Mouse (Mus musculus) liver, embryonic 16.5 days (tissue): Measurements from ENCODE around the gene Gm36176. TPM values are rescaled to one million over a fixed set of nuclear protein-coding genes. Genes with fewer than 3 reads are reported as not detected.
A peak's percentile ranks its signal among the peaks of the same experiment; 100 is the strongest.

Experiments used
- ATAC-seq: fragments of 200-750 bp; cut with Nextera tagmentation; 2 replicates; pipeline ENCODE4 v1.8.0; 2017; ENCODE audit warnings: low read depth, mild to moderate bottlenecking, moderate number of reproducible peaks, moderate library complexity
- H3K27ac ChIP-seq: fragments of 300-500 bp; sonication (generic); 2 replicates; pipeline ENCODE4 v1.5.1; 2014; ENCODE audit warnings: mild to moderate bottlenecking, low read length
- H3K27me3 ChIP-seq: fragments of 300-500 bp; sonication (generic); 2 replicates; pipeline ENCODE4 v1.6.1; 2014; ENCODE audit warnings: low read depth, low read length, mixed read lengths; ENCODE audit not compliant: control insufficient read depth, insufficient read depth
- H3K36me3 ChIP-seq: fragments of 300-500 bp; sonication (generic); 2 replicates; pipeline ENCODE4 v1.6.1; 2014; ENCODE audit warnings: mild to moderate bottlenecking; ENCODE audit not compliant: control insufficient read depth, insufficient read depth
- H3K4me1 ChIP-seq: fragments of 300-500 bp; sonication (generic); 2 replicates; pipeline ENCODE4 v1.6.1; 2014; ENCODE audit warnings: low read depth, low read length, mixed read lengths; ENCODE audit not compliant: control insufficient read depth
- H3K4me2 ChIP-seq: fragments of 300-500 bp; sonication (generic); 2 replicates; pipeline ENCODE4 v1.6.1; 2014; ENCODE audit warnings: low read depth, low read length, mixed read lengths
- H3K4me3 ChIP-seq: fragments of 300-500 bp; sonication (generic); 2 replicates; pipeline ENCODE4 v1.5.1; 2014; ENCODE audit warnings: low read depth, mild to moderate bottlenecking, low read length
- H3K9ac ChIP-seq: fragments of 300-500 bp; sonication (generic); 2 replicates; pipeline ENCODE4 v1.6.1; 2014; ENCODE audit warnings: low read depth, low read length
- H3K9me3 ChIP-seq: fragments of 300-500 bp; sonication (generic); replicated peaks from 2 replicates; pipeline ENCODE4 v1.6.1; 2016; ENCODE audit warnings: low read length; ENCODE audit not compliant: control insufficient read depth
- WGBS: fragments of 180-500 bp; shearing (Covaris S2); extraction: QIAGEN DNeasy Blood & Tissue Kit; methylation state at CpG from one replicate; pipeline ENCODE4 v1.1.7; 2014; ENCODE audit not compliant: insufficient replicate concordance; 5-methylcytosine and 5-hydroxymethylcytosine counted together
- polyA plus RNA-seq: library from polyadenylated mRNA; unstranded; fragments of >200 nt; fragmentation: Nextera tagmentation; extraction: Ambion mirVana; gene quantifications from 2 replicates; pipeline ENCODE4 v1.2.1, GENCODE M21; 2015

Gene Gm36176
- polyA plus RNA-seq, 1 experiment from 2014 or later: not detected

DNA sequence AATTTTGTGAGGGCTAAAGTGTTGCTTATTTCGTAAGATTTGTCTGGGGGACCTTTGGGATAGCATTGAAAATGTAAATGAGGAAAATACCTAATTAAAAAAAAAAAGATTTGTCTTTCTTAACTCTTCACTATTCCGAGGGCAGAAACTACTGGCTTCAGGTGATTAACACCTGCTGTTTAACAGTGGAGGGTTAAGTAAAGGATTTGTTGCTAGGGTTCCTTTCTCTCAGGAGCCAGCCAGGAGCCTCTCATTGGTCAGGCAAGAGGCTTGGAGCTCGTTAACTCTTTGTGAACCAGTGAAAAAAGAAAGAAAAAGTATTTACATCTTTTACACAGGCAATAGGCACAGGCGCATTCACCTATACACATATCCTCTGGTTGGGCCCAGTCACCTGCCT, 27.4 kb upstream of the Gm36176 start:
- Histone ChIP-seq H3K27ac (no peak overlapping the region), H3K4me3 (no peak overlapping the region), H3K36me3 (no peaks in the 10 kb centered on the region), H3K9ac (no peak overlapping the region), H3K4me2 (no peak overlapping the region), H3K4me1 (no peaks in the 10 kb centered on the region), H3K9me3 (no peaks in the 10 kb centered on the region), H3K27me3 (no peaks in the 10 kb centered on the region)
- WGBS: 46% methylated on average over 4 of the region's 4 CpGs
- ATAC-seq: no peak

DNA sequence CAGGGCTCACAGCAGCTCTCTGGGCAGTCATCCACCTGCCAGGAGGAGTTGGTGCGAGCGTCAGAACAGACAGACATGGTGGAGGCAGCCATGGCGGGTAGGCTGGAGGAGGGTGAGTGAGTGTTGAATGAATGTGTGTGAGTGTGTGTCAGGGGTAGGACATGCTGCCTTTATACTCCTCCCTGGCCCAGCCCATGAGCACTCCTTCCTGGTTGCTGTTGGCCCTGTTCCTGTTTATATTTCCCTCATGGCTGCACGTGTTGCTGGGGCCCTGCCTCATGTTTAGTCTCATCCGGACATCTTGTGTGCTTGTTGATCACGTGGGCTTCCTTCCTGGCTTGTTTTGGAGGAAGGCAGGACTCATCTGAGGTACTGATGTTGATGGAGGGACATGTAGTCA, 19.7 kb upstream of the Gm36176 start, which contains the start of gene Krtap10-4:
Gene Krtap10-4 (minus strand): TSS at position 145 of the 400 bp plus-strand sequence.
- no peak for ATAC-seq
- no peak within 1 kb of the TSS for H3K4me2 ChIP-seq
- no peak within 1 kb of the TSS for H3K9ac ChIP-seq
- H3K36me3 ChIP-seq: no peaks in the 10 kb centered on the region
- no peaks in the 10 kb centered on the region for H3K27me3 ChIP-seq
- H3K4me3 ChIP-seq: no peak within 1 kb of the TSS
- no peak within 1 kb of the TSS for H3K27ac ChIP-seq
- H3K9me3 ChIP-seq: no peaks in the 10 kb centered on the region
- 41% methylated on average over 6 of the region's 6 CpGs for WGBS
- H3K4me1 ChIP-seq: no peaks in the 10 kb centered on the region

DNA sequence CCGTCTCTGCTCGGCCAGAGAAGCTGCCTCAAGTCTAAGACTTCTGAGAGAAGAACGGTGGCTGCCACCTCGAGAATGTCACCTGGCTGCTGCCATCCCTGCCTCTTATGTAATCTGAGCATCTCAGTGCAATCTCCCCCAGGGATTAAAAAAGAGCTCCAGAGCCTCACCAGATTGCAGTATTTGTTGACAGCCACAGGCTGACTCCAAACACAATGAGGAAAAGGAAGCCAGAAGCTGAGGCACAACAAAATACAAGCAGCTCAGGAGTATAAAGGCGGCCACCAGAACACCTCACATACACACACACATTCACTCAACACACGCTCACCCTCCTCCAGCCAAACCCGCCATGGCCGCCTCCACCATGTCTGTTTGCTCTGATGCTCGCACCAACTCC, 11.0 kb upstream of the Gm36176 start, which contains the start of gene Krtap10-10:
Gene Krtap10-10 (plus strand): TSS at position 301 of the 400 bp plus-strand sequence.
- H3K9ac ChIP-seq: no peak within 1 kb of the TSS
- no peaks in the 10 kb centered on the region for H3K4me1 ChIP-seq
- no peak within 1 kb of the TSS for H3K4me2 ChIP-seq
- H3K4me3 ChIP-seq: no peak within 1 kb of the TSS
- 48% methylated on average over 9 of the region's 9 CpGs for WGBS
- H3K27me3 ChIP-seq: no peaks in the 10 kb centered on the region
- no peak for ATAC-seq
- H3K27ac ChIP-seq: no peak within 1 kb of the TSS
- no peaks in the 10 kb centered on the region for H3K9me3 ChIP-seq
- no peaks in the 10 kb centered on the region for H3K36me3 ChIP-seq

DNA sequence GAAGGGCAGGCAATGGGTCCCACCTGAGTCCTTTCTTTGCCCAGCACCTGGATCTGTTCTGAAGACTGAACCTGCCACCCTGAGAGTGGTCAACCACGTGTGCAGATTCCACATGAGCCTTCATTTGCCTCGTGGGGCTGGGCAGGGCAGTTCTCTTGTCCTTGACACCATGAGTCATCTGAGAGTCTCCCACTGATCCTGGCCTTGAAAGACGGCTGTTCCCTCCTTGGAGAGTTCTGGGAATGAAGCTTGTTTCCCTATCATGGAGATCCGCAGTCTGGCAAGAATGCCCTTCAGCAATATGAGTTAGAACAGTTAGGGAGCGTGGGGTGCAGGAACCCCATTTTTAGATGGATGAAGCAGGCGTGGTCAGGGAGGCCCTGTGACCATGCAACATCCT, 7.6 kb upstream of the Gm36176 start:
- H3K9ac ChIP-seq: no peak overlapping the region
- H3K4me1 ChIP-seq: no peaks in the 10 kb centered on the region
- ATAC-seq: no peak
- H3K27ac ChIP-seq: no peak overlapping the region
- no peaks in the 10 kb centered on the region for H3K9me3 ChIP-seq
- 53% methylated on average over 6 of the region's 6 CpGs for WGBS
- no peak overlapping the region for H3K4me3 ChIP-seq
- H3K27me3 ChIP-seq: no peaks in the 10 kb centered on the region
- no peaks in the 10 kb centered on the region for H3K36me3 ChIP-seq
- no peak overlapping the region for H3K4me2 ChIP-seq

DNA sequence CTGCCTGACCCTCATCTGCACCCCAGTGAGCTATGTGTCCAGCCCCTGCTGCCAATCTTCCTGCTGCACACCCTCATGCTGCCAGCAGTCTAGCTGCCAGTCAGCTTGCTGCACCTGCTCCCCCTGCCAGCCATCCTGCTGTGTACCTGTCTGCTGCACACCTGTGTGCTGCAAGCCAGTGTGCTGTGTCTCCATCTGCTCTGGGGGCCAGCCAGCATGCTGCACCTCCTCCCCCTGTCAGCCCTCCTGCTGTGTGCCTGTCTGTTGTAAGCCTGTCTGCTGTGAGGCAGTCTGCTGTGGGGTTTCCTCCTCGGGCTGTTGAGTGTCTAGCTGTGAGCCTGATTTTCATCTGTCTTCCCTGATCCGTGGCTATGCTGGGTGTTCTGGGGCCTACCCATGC, 358 bp downstream of the Gm36176 start:
- no peaks in the 10 kb centered on the region for H3K36me3 ChIP-seq
- H3K27me3 ChIP-seq: no peaks in the 10 kb centered on the region
- no peaks in the 10 kb centered on the region for H3K4me1 ChIP-seq
- no peaks in the 10 kb centered on the region for H3K9me3 ChIP-seq
- no peak overlapping the region for H3K9ac ChIP-seq
- no peak for ATAC-seq
- no peak overlapping the region for H3K27ac ChIP-seq
- H3K4me2 ChIP-seq: no peak overlapping the region
- WGBS: 19% methylated on average over 2 of the region's 2 CpGs
- H3K4me3 ChIP-seq: no peak overlapping the region

DNA sequence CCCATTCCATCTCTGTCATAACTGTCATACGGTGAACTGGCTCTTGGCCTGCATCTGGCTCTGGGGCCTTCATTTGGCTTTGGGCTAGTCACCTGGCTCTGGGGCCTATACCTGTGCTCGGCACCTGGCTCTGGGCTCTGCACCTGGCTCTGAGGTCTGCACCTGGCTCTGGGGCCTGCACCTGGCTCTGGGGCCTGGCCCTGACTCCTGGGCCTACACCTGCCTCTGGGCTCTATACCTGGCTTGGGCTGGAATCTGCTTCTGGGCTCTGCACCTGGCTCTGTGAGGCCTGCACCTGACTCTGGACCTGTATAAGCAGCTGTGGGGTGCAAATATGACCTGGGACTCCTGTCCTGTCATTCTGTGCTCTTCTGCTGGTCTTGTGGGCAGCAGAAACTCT, 935 bp downstream of the Gm36176 start:
- no peaks in the 10 kb centered on the region for H3K4me1 ChIP-seq
- no peak overlapping the region for H3K9ac ChIP-seq
- no peak overlapping the region for H3K4me2 ChIP-seq
- no peak for ATAC-seq
- H3K27me3 ChIP-seq: no peaks in the 10 kb centered on the region
- no peaks in the 10 kb centered on the region for H3K9me3 ChIP-seq
- no peaks in the 10 kb centered on the region for H3K36me3 ChIP-seq
- no peak overlapping the region for H3K27ac ChIP-seq
- WGBS: 60% methylated on average over 2 of the region's 2 CpGs
- H3K4me3 ChIP-seq: no peak overlapping the region

DNA sequence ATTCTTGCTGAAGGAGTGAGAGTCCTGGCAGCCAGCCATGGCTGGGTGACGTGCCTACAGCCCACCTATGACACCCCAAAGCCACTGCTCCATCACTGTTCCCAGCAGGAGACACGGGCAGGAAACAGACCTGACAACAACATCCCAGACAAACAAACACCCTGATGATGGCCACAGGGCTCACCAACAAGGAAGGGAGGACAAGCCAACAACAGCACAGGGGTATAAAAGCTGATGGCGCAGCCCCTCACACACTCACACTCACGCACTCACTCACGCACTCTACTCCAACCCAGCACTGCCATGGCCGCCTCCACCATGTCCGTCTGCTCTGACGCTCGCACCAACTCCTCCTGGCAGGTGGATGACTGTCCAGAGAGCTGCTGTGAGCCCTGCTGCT, 6.0 kb downstream of the Gm36176 start, which contains the start of gene Gm10318:
Gene Gm10318 (plus strand): TSS at position 301 of the 400 bp plus-strand sequence.
- no peaks in the 10 kb centered on the region for H3K27me3 ChIP-seq
- ATAC-seq: no peak
- H3K9ac ChIP-seq: no peak within 1 kb of the TSS
- H3K9me3 ChIP-seq: no peaks in the 10 kb centered on the region
- H3K36me3 ChIP-seq: no peaks in the 10 kb centered on the region
- no peak within 1 kb of the TSS for H3K4me2 ChIP-seq
- no peak within 1 kb of the TSS for H3K27ac ChIP-seq
- no peaks in the 10 kb centered on the region for H3K4me1 ChIP-seq
- no peak within 1 kb of the TSS for H3K4me3 ChIP-seq
- whole genome bisulfite sequencing: 54% methylated on average over 9 of the region's 9 CpGs

DNA sequence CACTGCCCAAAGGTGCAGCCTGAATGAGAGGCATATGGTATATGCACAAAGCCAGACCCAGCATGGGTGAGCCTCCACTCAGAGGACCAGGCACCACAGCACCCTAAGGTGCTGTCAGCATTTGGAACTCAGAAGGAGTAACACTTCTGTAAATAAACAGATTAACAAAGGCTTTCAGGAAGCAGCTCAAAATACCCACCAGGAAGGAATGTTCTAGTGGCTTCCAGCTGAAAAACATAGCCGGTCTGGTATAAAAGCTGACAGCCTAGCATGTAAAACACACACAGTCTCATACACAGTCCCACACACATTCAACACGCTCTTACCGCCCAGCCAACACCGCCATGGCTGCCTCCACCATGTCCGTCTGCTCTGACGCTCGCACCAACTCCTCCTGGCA, 15.1 kb downstream of the Gm36176 start, which contains the start of gene Gm3285:
Gene Gm3285 (plus strand): TSS at position 301 of the 400 bp plus-strand sequence.
- H3K9me3 ChIP-seq: no peaks in the 10 kb centered on the region
- H3K9ac ChIP-seq: no peak within 1 kb of the TSS
- H3K4me3 ChIP-seq: no peak within 1 kb of the TSS
- no peaks in the 10 kb centered on the region for H3K4me1 ChIP-seq
- no peak for ATAC-seq
- no peak within 1 kb of the TSS for H3K4me2 ChIP-seq
- H3K36me3 ChIP-seq: no peaks in the 10 kb centered on the region
- no peaks in the 10 kb centered on the region for H3K27me3 ChIP-seq
- 42% methylated on average over 7 of the region's 7 CpGs for WGBS
- H3K27ac ChIP-seq: no peak within 1 kb of the TSS

DNA sequence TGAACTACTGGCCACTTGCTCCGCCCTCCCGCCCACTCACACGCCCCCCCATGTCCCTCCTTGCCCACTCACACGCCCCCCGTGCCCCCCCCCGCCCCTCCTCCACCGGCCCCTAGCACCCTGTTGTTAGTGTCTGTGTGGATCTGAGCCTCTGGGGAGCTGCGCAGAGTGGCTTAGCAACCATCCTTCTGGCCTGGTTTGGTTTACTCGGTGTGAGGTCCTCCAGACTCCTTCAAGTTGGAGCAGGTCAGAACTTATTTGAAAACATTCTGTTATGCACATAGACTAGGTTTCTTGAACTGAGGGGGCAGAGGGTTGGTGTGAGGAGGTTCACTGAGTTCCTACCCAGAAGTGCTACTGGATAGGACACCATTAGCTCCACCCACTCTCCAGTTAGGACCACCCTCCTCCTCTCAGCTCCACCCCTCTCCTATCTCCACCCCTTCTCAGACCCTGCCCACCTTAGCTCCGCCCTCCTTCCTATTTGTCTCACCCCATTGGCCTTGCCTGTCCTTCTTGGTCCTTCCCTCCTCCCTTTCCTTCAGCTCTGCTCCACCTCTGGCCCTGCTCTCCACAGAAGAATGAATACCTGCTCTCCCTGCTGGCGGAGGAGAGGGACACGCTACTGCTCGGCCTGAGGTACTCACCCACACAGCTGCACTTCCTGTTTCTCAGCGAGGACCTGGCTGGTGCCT, 17.6 kb downstream of the Gm36176 start:
- Histone ChIP-seq H3K27me3 (no peaks in the 10 kb centered on the region), H3K4me2 (0 out of 2 replicates have a peak overlapping the region, but pooled peaks have one; percentile 24), H3K27ac (no peak overlapping the region), H3K9ac (no peak overlapping the region), H3K36me3 (no peaks in the 10 kb centered on the region), H3K9me3 (no peaks in the 10 kb centered on the region), H3K4me1 (no peaks in the 10 kb centered on the region), H3K4me3 (no peak overlapping the region)
- 20% methylated on average over 14 of the region's 14 CpGs for WGBS
- ATAC-seq: peak; percentile 43
